Mouse (Mus musculus) intestine, embryonic 14.5 days (tissue): ENCODE measurements around the gene Kcnab3. TPM values are rescaled to one million over a fixed set of nuclear protein-coding genes. Genes with fewer than 3 reads are reported as not detected.

Experiments
- ATAC-seq: fragments of 200-750 bp; cut with Nextera tagmentation; replicated peaks from 2 replicates; pipeline ENCODE4 v1.8.0; 2017; ENCODE audit warnings: low read depth, moderate number of reproducible peaks, moderate TSS enrichment, moderate library complexity; ENCODE audit not compliant: low FRiP score, low TSS enrichment
- DNase-seq: peaks from one replicate; pipeline ENCODE4 v3.0.0-alpha.2; 2018; ENCODE audit warnings: low spot score
- H3K27ac ChIP-seq: fragments of 300-500 bp; sonication (generic); 2 replicates; pipeline ENCODE4 v1.5.1; 2014; ENCODE audit warnings: low read depth, mild to moderate bottlenecking, control low read depth
- H3K27me3 ChIP-seq: fragments of 300-500 bp; sonication (generic); replicated peaks from 2 replicates; pipeline ENCODE4 v1.6.1; 2014; ENCODE audit warnings: low read length, control low read depth; ENCODE audit not compliant: control insufficient read depth, insufficient read depth
- H3K36me3 ChIP-seq: fragments of 300-500 bp; sonication (generic); 2 replicates; pipeline ENCODE4 v1.6.1; 2014; ENCODE audit warnings: low read length, control low read depth; ENCODE audit not compliant: control insufficient read depth, insufficient read depth
- H3K4me1 ChIP-seq: fragments of 300-500 bp; sonication (generic); replicated peaks from 2 replicates; pipeline ENCODE4 v1.6.1; 2014; ENCODE audit warnings: low read length, control low read depth, mixed read lengths; ENCODE audit not compliant: control insufficient read depth, insufficient read depth
- H3K4me2 ChIP-seq: fragments of 300-500 bp; sonication (generic); 2 replicates; pipeline ENCODE4 v1.6.1; 2014; ENCODE audit warnings: low read length
- H3K4me3 ChIP-seq: fragments of 300-500 bp; sonication (generic); 2 replicates; pipeline ENCODE4 v1.5.1; 2014; ENCODE audit warnings: low read depth, low read length, control low read depth, mixed read lengths
- H3K9ac ChIP-seq: fragments of 300-500 bp; sonication (generic); 2 replicates; pipeline ENCODE4 v1.6.1; 2014; ENCODE audit warnings: mild to moderate bottlenecking, low read length
- H3K9me3 ChIP-seq: fragments of 300-500 bp; sonication (generic); 2 replicates; pipeline ENCODE4 v1.6.1; 2016; ENCODE audit warnings: low read length, control low read depth; ENCODE audit not compliant: control insufficient read depth
- WGBS: fragments of 180-500 bp; shearing (Covaris S2); extraction: QIAGEN DNeasy Blood & Tissue Kit; methylation state at CpG from one replicate; pipeline ENCODE4 v1.1.7; 2014; 5-methylcytosine and 5-hydroxymethylcytosine counted together
- polyA plus RNA-seq: library from polyadenylated mRNA; unstranded; fragments of >200 nt; fragmentation: Nextera tagmentation; extraction: Ambion mirVana; gene quantifications from 2 replicates; pipeline ENCODE4 v1.2.1, GENCODE M21; 2014

The Kcnab3 gene
- polyA plus RNA-seq, 1 experiment from 2014 or later, result 2.8 TPM

GRCm38 (mm10) chr11:69326408-69327156 lies 524 bp downstream of the Kcnab3 start:
- H3K9ac ChIP-seq, result peak overlapping the region; percentile 42

GRCm38 (mm10) chr11:69327157-69327442 lies 1.0 kb downstream of the Kcnab3 start:
- H3K27ac ChIP-seq, result no peak overlapping the region
- peak overlapping the region; percentile 89 for H3K4me2 ChIP-seq
- H3K4me1 ChIP-seq, result peaks cover 29% of the 10 kb centered on the region
- no peaks in the 10 kb centered on the region for H3K9me3 ChIP-seq
- no peak overlapping the region for H3K9ac ChIP-seq
- H3K27me3 ChIP-seq, result peaks cover 16% of the 10 kb centered on the region
- DNase-seq (no peak), ATAC-seq (no peak)
- H3K36me3 ChIP-seq, result no peaks in the 10 kb centered on the region
- peak overlapping the region; percentile 47; the same call in 1 of the 2 replicates for H3K4me3 ChIP-seq
- 10% methylated on average over 9 of the region's 9 CpGs for WGBS

More at GRCm38 (mm10) chr11:69326408-69327156, 524 bp downstream of the Kcnab3 start:
- Histone ChIP-seq H3K27me3 (peaks cover 16% of the 10 kb centered on the region), H3K27ac (no peak overlapping the region), H3K9me3 (no peaks in the 10 kb centered on the region), H3K4me2 (peak overlapping the region; percentile 89), H3K4me1 (peaks cover 29% of the 10 kb centered on the region), H3K36me3 (no peaks in the 10 kb centered on the region), H3K4me3 (peak overlapping the region; percentile 47)
- under 1% methylated on average over 45 of the region's 45 CpGs for WGBS
- ATAC-seq, result peak; percentile 26
- no peak for DNase-seq

- Histone ChIP-seq H3K9me3 (no peaks in the 10 kb centered on the region), H3K4me1 (peaks cover 28% of the 10 kb centered on the region), H3K4me3 (no peak overlapping the region), H3K9ac (no peak overlapping the region), H3K27me3 (peaks cover 16% of the 10 kb centered on the region), H3K4me2 (no peak overlapping the region), H3K27ac (no peak overlapping the region), H3K36me3 (no peaks in the 10 kb centered on the region)
- WGBS, result 45% methylated on average over 6 of the region's 6 CpGs
- no peak for DNase-seq
- no peak for ATAC-seq
Observed at GRCm38 (mm10) chr11:69327648-69328047, 1.6 kb downstream of the Kcnab3 start.

- H3K4me2 ChIP-seq, result no peak overlapping the region
- DNase-seq (no peak), ATAC-seq (no peak)
- no peak overlapping the region for H3K27ac ChIP-seq
- peaks cover 16% of the 10 kb centered on the region for H3K27me3 ChIP-seq
- H3K9me3 ChIP-seq, result no peaks in the 10 kb centered on the region
- no peak overlapping the region for H3K4me3 ChIP-seq
- H3K36me3 ChIP-seq, result no peaks in the 10 kb centered on the region
- H3K4me1 ChIP-seq, result peaks cover 27% of the 10 kb centered on the region
- 87% methylated on average over 6 of the region's 6 CpGs for WGBS
- no peak overlapping the region for H3K9ac ChIP-seq
Observed at GRCm38 (mm10) chr11:69328517-69328916, 2.5 kb downstream of the Kcnab3 start.

- Histone ChIP-seq H3K27me3 (peaks cover 16% of the 10 kb centered on the region), H3K4me2 (peak overlapping the region; percentile 69; the same call in 1 of the 2 replicates), H3K4me3 (no peak overlapping the region), H3K4me1 (peaks cover 21% of the 10 kb centered on the region), H3K9ac (no peak overlapping the region), H3K9me3 (no peaks in the 10 kb centered on the region), H3K27ac (no peak overlapping the region), H3K36me3 (no peaks in the 10 kb centered on the region)
- ATAC-seq, result no peak
- WGBS, result 89% methylated on average over 6 of the region's 6 CpGs
- no peak for DNase-seq
Observed at GRCm38 (mm10) chr11:69331152-69331551, 5.1 kb downstream of the Kcnab3 start.

- Histone ChIP-seq H3K36me3 (no peaks in the 10 kb centered on the region), H3K4me3 (peak overlapping the region; percentile 48), H3K4me2 (peak overlapping the region; percentile 69), H3K4me1 (peaks cover 15% of the 10 kb centered on the region), H3K9ac (peak overlapping the region; percentile 48), H3K27ac (peak overlapping the region; percentile 79), H3K27me3 (peaks cover 10% of the 10 kb centered on the region), H3K9me3 (no peaks in the 10 kb centered on the region)
- ATAC-seq, result peak; percentile 40
- under 1% methylated on average over 24 of the region's 24 CpGs for WGBS
- DNase-seq, result peak; percentile 91
Observed at GRCm38 (mm10) chr11:69331929-69332405, 5.9 kb downstream of the Kcnab3 start.

GRCm38 (mm10) chr11:69332713-69333253 lies 6.7 kb downstream of the Kcnab3 start:
- 21% methylated on average over 8 of the region's 8 CpGs for WGBS
- H3K9ac ChIP-seq, result no peak overlapping the region
- H3K4me2 ChIP-seq, result peak overlapping the region; percentile 69
- DNase-seq (peak; percentile 67), ATAC-seq (peak; percentile 52)
- peak overlapping the region; percentile 79 for H3K27ac ChIP-seq
- no peaks in the 10 kb centered on the region for H3K9me3 ChIP-seq
- no peak overlapping the region for H3K4me3 ChIP-seq
- H3K36me3 ChIP-seq, result no peaks in the 10 kb centered on the region
- peaks cover 14% of the 10 kb centered on the region for H3K4me1 ChIP-seq
- peaks cover 2% of the 10 kb centered on the region; the same call in 1 of the 2 replicates for H3K27me3 ChIP-seq

- Histone ChIP-seq H3K9me3 (no peaks in the 10 kb centered on the region), H3K27me3 (no peaks in the 10 kb centered on the region), H3K4me1 (peaks cover 14% of the 10 kb centered on the region), H3K4me2 (no peak overlapping the region), H3K36me3 (no peaks in the 10 kb centered on the region), H3K4me3 (no peak overlapping the region), H3K9ac (no peak overlapping the region), H3K27ac (no peak overlapping the region)
- 65% methylated on average over 3 of the region's 3 CpGs for WGBS
- DNase-seq, result no peak
- ATAC-seq, result no peak
Observed at GRCm38 (mm10) chr11:69333922-69334321, 7.9 kb downstream of the Kcnab3 start.
